In genomic region chr15:84532211-84532610, GRCm38 (mm10) we compare ENCODE assay signal across 15 mouse cellular contexts. TPM values are rescaled to one million over a fixed set of nuclear protein-coding genes. Genes with fewer than 3 reads are reported as not detected.
DNase-seq lines count a peak whose midpoint lies in the region; ATAC-seq lines count a peak whose summit lies in the region.
"Had no signal": no experiment of that assay in that cellular context is flagged by ENCODE, and none has a peak within 500 bp of the region (broad histone marks: within the 10 kb centered on the region; RNA-seq: fewer than 3 reads in every experiment).

No protein-coding gene starts in this region.

- no peak for DNase-seq in embryonic facial prominence, embryonic 14.5 days (ENCODE audit: low spot score)
- DNase-seq in embryonic facial prominence, embryonic 10.5 days (ENCODE audit: low spot score) = no peak
- peak; percentile 78 for DNase-seq in MN1 (ENCODE audit: low spot score)
- peak; percentile 68 for DNase-seq in forebrain, embryonic 14.5 days (ENCODE audit: low spot score)
- no peak for DNase-seq in right cerebral cortex, postnatal 10 days (ENCODE audit: low spot score in 2 of 2)
- no peak for DNase-seq in adrenal gland, postnatal 10 days
- DNase-seq: adrenal gland, adult 8-10 months; B cell, adult 2 months; gastrocnemius, postnatal 36 days; right cerebral cortex, postnatal 4 days; thymus, postnatal 14 days had no signal

- H3K4me1 ChIP-seq in embryonic facial prominence, embryonic 14.5 days (ENCODE audit: control insufficient read depth, insufficient read depth, low read length) = no peaks in the 10 kb centered on the region
- peaks cover 3% of the 10 kb centered on the region; the same call in 1 of the 2 replicates for H3K4me1 ChIP-seq in embryonic facial prominence, embryonic 10.5 days
- H3K4me1 ChIP-seq in forebrain, embryonic 14.5 days (ENCODE audit: control insufficient read depth, insufficient read depth, low read length) = peaks cover 16% of the 10 kb centered on the region; the same call in 1 of the 2 replicates
- H3K4me1 ChIP-seq in limb, embryonic 12.5 days (replicated peaks) = peaks cover 29% of the 10 kb centered on the region

- no peak overlapping the region for H3K4me2 ChIP-seq in embryonic facial prominence, embryonic 14.5 days (ENCODE audit: low read depth, low read length)
- peak overlapping the region; percentile 0; the same call in 1 of the 2 replicates for H3K4me2 ChIP-seq in forebrain, embryonic 14.5 days (ENCODE audit: low read length)
- no peak overlapping the region for H3K4me2 ChIP-seq in limb, embryonic 12.5 days
- H3K4me2 ChIP-seq: heart, embryonic 11.5 days had no signal

- ATAC-seq in embryonic facial prominence, embryonic 14.5 days (ENCODE audit: low read depth) = 0 out of 2 replicates have a peak, but pooled peaks have one; percentile 22
- peak; percentile 52; the same call in 1 of the 2 replicates for ATAC-seq in forebrain, embryonic 14.5 days
- no peak for ATAC-seq in limb, embryonic 12.5 days (ENCODE audit: insufficient number of reproducible peaks, insufficient read depth, low FRiP score, low TSS enrichment, low read depth)
- ATAC-seq in frontal cortex, adult (ENCODE audit: low TSS enrichment) = no peak

- 74% methylated on average over 2 of the region's 2 CpGs for WGBS in embryonic facial prominence, embryonic 14.5 days
- WGBS in embryonic facial prominence, embryonic 10.5 days = 80% methylated on average over 2 of the region's 2 CpGs
- 27% methylated on average over 2 of the region's 2 CpGs for WGBS in forebrain, embryonic 14.5 days
- 43% methylated on average over 2 of the region's 2 CpGs for WGBS in limb, embryonic 12.5 days

- H3K27me3 ChIP-seq in embryonic facial prominence, embryonic 14.5 days (replicated peaks; ENCODE audit: control insufficient read depth, insufficient read depth, low read length) = no peaks in the 10 kb centered on the region
- 0 out of 2 replicates have a peak, but pooled peaks cover 4% of the 10 kb centered on the region for H3K27me3 ChIP-seq in embryonic facial prominence, embryonic 10.5 days (replicated peaks; ENCODE audit: low read depth, poor library complexity, severe bottlenecking)
- H3K27me3 ChIP-seq in forebrain, embryonic 14.5 days (replicated peaks; ENCODE audit: control insufficient read depth, insufficient read depth, low read length) = no peaks in the 10 kb centered on the region
- H3K27me3 ChIP-seq in limb, embryonic 12.5 days = no peaks in the 10 kb centered on the region; the same call in 1 of the 2 replicates

- H3K9ac ChIP-seq in embryonic facial prominence, embryonic 14.5 days (ENCODE audit: low read depth, low read length) = no peak overlapping the region
- H3K9ac ChIP-seq in forebrain, embryonic 14.5 days (ENCODE audit: low read length) = no peak overlapping the region
- H3K9ac ChIP-seq in limb, embryonic 12.5 days (replicated peaks) = no peak overlapping the region
- H3K9ac ChIP-seq: liver, embryonic 14.5 days had no signal

- no peak overlapping the region for H3K4me3 ChIP-seq in embryonic facial prominence, embryonic 14.5 days (ENCODE audit: low read depth, low read length)
- H3K4me3 ChIP-seq in embryonic facial prominence, embryonic 10.5 days = no peak overlapping the region
- H3K4me3 ChIP-seq in forebrain, embryonic 14.5 days (ENCODE audit: low read depth, low read length) = no peak overlapping the region
- no peak overlapping the region for H3K4me3 ChIP-seq in limb, embryonic 12.5 days (replicated peaks)

- H3K36me3 ChIP-seq in embryonic facial prominence, embryonic 14.5 days (ENCODE audit: control insufficient read depth, insufficient read depth, low read length) = no peaks in the 10 kb centered on the region
- no peaks in the 10 kb centered on the region for H3K36me3 ChIP-seq in embryonic facial prominence, embryonic 10.5 days (replicated peaks)
- H3K36me3 ChIP-seq in forebrain, embryonic 14.5 days (ENCODE audit: control insufficient read depth, insufficient read depth, low read length) = no peaks in the 10 kb centered on the region
- no peaks in the 10 kb centered on the region for H3K36me3 ChIP-seq in limb, embryonic 12.5 days

- H3K27ac ChIP-seq in embryonic facial prominence, embryonic 14.5 days (replicated peaks; ENCODE audit: low read depth, low read length) = no peak overlapping the region
- H3K27ac ChIP-seq in embryonic facial prominence, embryonic 10.5 days (replicated peaks) = no peak overlapping the region
- peak overlapping the region; percentile 76 for H3K27ac ChIP-seq in forebrain, embryonic 14.5 days (ENCODE audit: low read depth, low read length)
- H3K27ac ChIP-seq in limb, embryonic 12.5 days = peak overlapping the region; percentile 68; the same call in 1 of the 2 replicates
- H3K27ac ChIP-seq: liver, embryonic 14.5 days had no signal

- H3K9me3 ChIP-seq in embryonic facial prominence, embryonic 14.5 days (ENCODE audit: control insufficient read depth, low read length) = 0 out of 2 replicates have a peak, but pooled peaks cover 5% of the 10 kb centered on the region
- H3K9me3 ChIP-seq in embryonic facial prominence, embryonic 10.5 days = peaks cover 3% of the 10 kb centered on the region; the same call in 1 of the 2 replicates
- H3K9me3 ChIP-seq in forebrain, embryonic 14.5 days (replicated peaks; ENCODE audit: control insufficient read depth, low read length) = peaks cover 5% of the 10 kb centered on the region; the same call in 1 of the 2 replicates
- H3K9me3 ChIP-seq in limb, embryonic 12.5 days = peaks cover 11% of the 10 kb centered on the region; the same call in 1 of the 2 replicates

RNA-seq across cellular contexts. Expression of gene Rtl6, which starts 25.4 kb away (rescaled TPM):
- polyA plus RNA-seq in embryonic facial prominence, embryonic 14.5 days (2014; fragmentation: Nextera tagmentation; extraction: Ambion mirVana) = 10.8 and 13.7 TPM in 2 replicates
- polyA plus RNA-seq in embryonic facial prominence, embryonic 10.5 days (2016; fragmentation: Nextera tagmentation; extraction: Ambion mirVana) = 25.1 and 26.0 TPM in 2 replicates
- polyA plus RNA-seq in forebrain, embryonic 14.5 days (2014; fragmentation: Nextera tagmentation; extraction: Ambion mirVana) = 28.8 and 32.4 TPM in 2 replicates
- 30.1 and 30.2 TPM in 2 replicates for polyA plus RNA-seq in limb, embryonic 12.5 days (2016; fragmentation: Nextera tagmentation; extraction: Ambion mirVana)
- 1 to 10 TPM; 6.6 to 9.5 TPM for total RNA-seq in adrenal gland, postnatal 10 days (2021)

Comparison
In these comparisons a context has a peak if more than half of its experiments do, and no peak if none do; other contexts are left out.
1. ATAC-seq: peak in embryonic facial prominence, embryonic 14.5 days (single experiment) and forebrain, embryonic 14.5 days (single experiment); none in limb, embryonic 12.5 days (single experiment) and frontal cortex, adult (single experiment).
2. DNase-seq: peak in MN1 (single experiment) and forebrain, embryonic 14.5 days (single experiment); none in embryonic facial prominence, embryonic 14.5 days (single experiment), embryonic facial prominence, embryonic 10.5 days (single experiment), right cerebral cortex, postnatal 10 days (0 of 2) and adrenal gland, postnatal 10 days (single experiment).
3. H3K27ac ChIP-seq: peak in forebrain, embryonic 14.5 days (single experiment) and limb, embryonic 12.5 days (single experiment); none in embryonic facial prominence, embryonic 14.5 days (single experiment) and embryonic facial prominence, embryonic 10.5 days (single experiment).